Comparison of ENCODE assay signal across 34 mouse cellular contexts in the genomic region with DNA sequence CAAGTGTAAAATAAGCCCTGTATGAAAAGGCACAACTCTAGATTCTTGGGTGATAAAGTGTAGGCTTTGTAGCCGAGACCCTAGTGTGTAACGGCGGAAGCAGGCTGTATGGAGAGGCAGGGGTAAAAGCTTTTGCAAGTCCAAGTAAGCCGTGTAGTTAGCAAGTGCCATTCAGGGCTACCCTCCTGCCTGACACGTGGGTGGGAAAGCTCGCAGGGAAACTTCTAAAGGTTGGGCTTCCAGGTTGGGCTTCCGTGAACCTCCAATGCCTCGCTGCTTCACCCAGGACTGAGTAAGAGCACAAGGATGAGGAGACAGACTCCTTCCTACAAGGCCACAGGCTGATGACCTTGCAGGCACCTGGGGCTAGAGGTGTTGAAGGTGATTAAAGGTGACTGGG. TPM values are rescaled to one million over a fixed set of nuclear protein-coding genes. Genes with fewer than 3 reads are reported as not detected.
DNase-seq lines count a peak whose midpoint lies in the region; ATAC-seq and TF ChIP-seq lines count a peak whose summit lies in the region.
"Had no signal": no experiment of that assay in that cellular context is flagged by ENCODE, and none has a peak within 500 bp of the region (broad histone marks: within the 10 kb centered on the region; RNA-seq: fewer than 3 reads in every experiment).

No protein-coding gene starts in this region.

- no peaks in the 10 kb centered on the region for H3K27me3 ChIP-seq in limb, embryonic 12.5 days
- H3K27me3 ChIP-seq in limb, embryonic 10.5 days (ENCODE audit: low read depth, poor library complexity, severe bottlenecking), result no peaks in the 10 kb centered on the region
- no peaks in the 10 kb centered on the region for H3K27me3 ChIP-seq in intestine, postnatal 0 days (replicated peaks; ENCODE audit: control insufficient read depth, insufficient read depth, low read length)
- H3K27me3 ChIP-seq: embryonic facial prominence, embryonic 13.5 days had no signal

- 0 out of 2 replicates have a peak overlapping the region, but pooled peaks have one; percentile 26 for H3K27ac ChIP-seq in limb, embryonic 12.5 days
- H3K27ac ChIP-seq in limb, embryonic 10.5 days, result no peak overlapping the region
- peak overlapping the region; percentile 86 for H3K27ac ChIP-seq in intestine, postnatal 0 days (ENCODE audit: low read depth, low read length)
- H3K27ac ChIP-seq: embryonic facial prominence, embryonic 13.5 days; hindbrain, embryonic 13.5 days; midbrain, embryonic 13.5 days had no signal

- no peaks in the 10 kb centered on the region for H3K9me3 ChIP-seq in limb, embryonic 12.5 days
- H3K9me3 ChIP-seq in limb, embryonic 10.5 days (replicated peaks), result no peaks in the 10 kb centered on the region
- no peaks in the 10 kb centered on the region for H3K9me3 ChIP-seq in intestine, postnatal 0 days (ENCODE audit: control insufficient read depth)
- H3K9me3 ChIP-seq: embryonic facial prominence, embryonic 13.5 days; hindbrain, embryonic 13.5 days; midbrain, embryonic 13.5 days had no signal

- no peak for TF ChIP-seq CTCF in intestine, postnatal 0 days (IDR thresholded peaks at IDR 0.05; ENCODE audit: low read depth)

- DNase-seq in heart, adult 11 months, result peak; percentile 86
- no peak for DNase-seq in heart, adult 9 months (ENCODE audit: low spot score in 2 of 2)
- no peak for DNase-seq in limb, embryonic 10.5 days (ENCODE audit: low spot score)
- DNase-seq in ES-CJ7 (ENCODE audit: low read depth, low spot score), result peak; percentile 20
- no peak for DNase-seq in right cerebral cortex, adult 18-20 months
- no peak for DNase-seq in adrenal gland, postnatal 14 days
- DNase-seq: cerebellum, adult 11-12 months; cerebellum, postnatal 10 days; gastrocnemius, postnatal 14 days; heart, adult 18-20 months; heart, postnatal 36 days; layer of hippocampus, adult 9-11 months; lung, adult 18-20 months; right cerebral cortex, postnatal 14 days; spleen, adult 18-20 months; thymus, adult 18-20 months; thymus, postnatal 36 days had no signal

- peaks cover 24% of the 10 kb centered on the region for H3K4me1 ChIP-seq in limb, embryonic 12.5 days (replicated peaks)
- H3K4me1 ChIP-seq in limb, embryonic 10.5 days, result peaks cover 26% of the 10 kb centered on the region
- H3K4me1 ChIP-seq in intestine, postnatal 0 days (replicated peaks; ENCODE audit: control insufficient read depth, insufficient read depth, low read length), result peaks cover 10% of the 10 kb centered on the region; the same call in 1 of the 2 replicates
- H3K4me1 ChIP-seq: hindbrain, embryonic 13.5 days had no signal

- H3K4me2 ChIP-seq in limb, embryonic 12.5 days, result no peak overlapping the region
- 0 out of 2 replicates have a peak overlapping the region, but pooled peaks have one; percentile 69 for H3K4me2 ChIP-seq in intestine, postnatal 0 days (replicated peaks; ENCODE audit: low read depth)

- ATAC-seq in limb, embryonic 12.5 days (ENCODE audit: insufficient number of reproducible peaks, insufficient read depth, low FRiP score, low TSS enrichment, low read depth), result no peak
- ATAC-seq in intestine, postnatal 0 days, result no peak
- ATAC-seq: CD4-positive, CD25-positive, alpha-beta regulatory T cell, adult 4 months had no signal

- WGBS in limb, embryonic 12.5 days, result 66% methylated on average over 8 of the region's 8 CpGs
- 70% methylated on average over 8 of the region's 8 CpGs for WGBS in limb, embryonic 10.5 days
- WGBS in intestine, postnatal 0 days, result 58% methylated on average over 8 of the region's 8 CpGs

- no peak overlapping the region for H3K9ac ChIP-seq in limb, embryonic 12.5 days (replicated peaks)
- H3K9ac ChIP-seq in intestine, postnatal 0 days (ENCODE audit: low read depth, low read length), result no peak overlapping the region
- H3K9ac ChIP-seq: embryonic facial prominence, embryonic 13.5 days; hindbrain, embryonic 13.5 days; midbrain, embryonic 13.5 days had no signal

- peaks cover 14% of the 10 kb centered on the region; the same call in 1 of the 2 replicates for H3K36me3 ChIP-seq in limb, embryonic 12.5 days
- peaks cover 41% of the 10 kb centered on the region for H3K36me3 ChIP-seq in limb, embryonic 10.5 days
- H3K36me3 ChIP-seq in intestine, postnatal 0 days (ENCODE audit: control insufficient read depth, insufficient read depth), result no peaks in the 10 kb centered on the region
- H3K36me3 ChIP-seq: hindbrain, embryonic 13.5 days; midbrain, embryonic 13.5 days had no signal

- no peak overlapping the region for H3K4me3 ChIP-seq in limb, embryonic 12.5 days (replicated peaks)
- H3K4me3 ChIP-seq in limb, embryonic 10.5 days, result no peak overlapping the region
- no peak overlapping the region for H3K4me3 ChIP-seq in intestine, postnatal 0 days (ENCODE audit: low read depth, low read length)
- H3K4me3 ChIP-seq: hindbrain, embryonic 13.5 days; midbrain, embryonic 13.5 days had no signal

RNA-seq across cellular contexts. Expression of gene Net1, which starts 23.5 kb away (rescaled TPM):
- 130 and 136 TPM in 2 replicates for polyA plus RNA-seq in limb, embryonic 12.5 days (2016; fragmentation: Nextera tagmentation; extraction: Ambion mirVana)
- polyA plus RNA-seq in limb, embryonic 10.5 days (2016; fragmentation: Nextera tagmentation; extraction: Ambion mirVana), result 70.6 and 101 TPM in 2 replicates
- 106 and 109 TPM in 2 replicates for polyA plus RNA-seq in intestine, postnatal 0 days (2015; fragmentation: Nextera tagmentation; extraction: Ambion mirVana)
- 89.3 and 110 TPM in 2 replicates for total RNA-seq in adrenal gland, postnatal 14 days (2021)

RNA-seq across cellular contexts. Expression of gene Tubal3, which starts 23.5 kb away (rescaled TPM):
- polyA plus RNA-seq in limb, embryonic 12.5 days (2016; fragmentation: Nextera tagmentation; extraction: Ambion mirVana), result not detected in 2 replicates
- not detected in 2 replicates for polyA plus RNA-seq in limb, embryonic 10.5 days (2016; fragmentation: Nextera tagmentation; extraction: Ambion mirVana)
- polyA plus RNA-seq in intestine, postnatal 0 days (2015; fragmentation: Nextera tagmentation; extraction: Ambion mirVana), result 44.1 and 58.4 TPM in 2 replicates
- not detected in 2 replicates for total RNA-seq in adrenal gland, postnatal 14 days (2021)
- total RNA-seq: adrenal gland, adult 18-20 months; adrenal gland, postnatal 4 days; ES-E14; gastrocnemius, postnatal 14 days; heart, adult 18-20 months; heart, postnatal 36 days; left cerebral cortex, adult 18-20 months; left cerebral cortex, postnatal 36 days; liver, adult 2 months; megakaryocyte, adult 5-6 weeks had no signal
- polyA plus RNA-seq: embryonic facial prominence, embryonic 13.5 days; forebrain, embryonic 14.5 days; heart, embryonic 14.5 days; hindbrain, embryonic 13.5 days; liver, adult 2 months; midbrain, embryonic 13.5 days; neural tube, embryonic 11.5 days had no signal

RNA-seq across cellular contexts. Expression of gene Calm5, which starts 40.6 kb away (rescaled TPM):
- polyA plus RNA-seq in limb, embryonic 12.5 days (2016; fragmentation: Nextera tagmentation; extraction: Ambion mirVana), result not detected in 2 replicates
- not detected in 2 replicates for polyA plus RNA-seq in limb, embryonic 10.5 days (2016; fragmentation: Nextera tagmentation; extraction: Ambion mirVana)
- not detected in 2 replicates for polyA plus RNA-seq in intestine, postnatal 0 days (2015; fragmentation: Nextera tagmentation; extraction: Ambion mirVana)
- not detected in 2 replicates for total RNA-seq in adrenal gland, postnatal 14 days (2021)
- total RNA-seq: adrenal gland, adult 18-20 months; adrenal gland, postnatal 4 days; ES-E14; gastrocnemius, postnatal 14 days; heart, adult 18-20 months; heart, postnatal 36 days; left cerebral cortex, adult 18-20 months; left cerebral cortex, postnatal 36 days; liver, adult 2 months; megakaryocyte, adult 5-6 weeks had no signal
- polyA plus RNA-seq: CD4-positive, CD25-positive, alpha-beta regulatory T cell, adult 4 months; embryonic facial prominence, embryonic 13.5 days; forebrain, embryonic 14.5 days; heart, embryonic 14.5 days; hindbrain, embryonic 13.5 days; large intestine, adult 2 months; liver, adult 2 months; midbrain, embryonic 13.5 days; neural tube, embryonic 11.5 days had no signal

RNA-seq across cellular contexts. Expression of gene Ucn3, which starts 50.6 kb away (rescaled TPM):
- not detected in 2 replicates for polyA plus RNA-seq in limb, embryonic 12.5 days (2016; fragmentation: Nextera tagmentation; extraction: Ambion mirVana)
- 0.09 TPM in 1 of 2 replicates, not detected in the other for polyA plus RNA-seq in limb, embryonic 10.5 days (2016; fragmentation: Nextera tagmentation; extraction: Ambion mirVana)
- polyA plus RNA-seq in intestine, postnatal 0 days (2015; fragmentation: Nextera tagmentation; extraction: Ambion mirVana), result 0.43 and 0.51 TPM in 2 replicates
- total RNA-seq in adrenal gland, postnatal 14 days (2021), result not detected in 2 replicates
- total RNA-seq: adrenal gland, adult 18-20 months; ES-E14; gastrocnemius, postnatal 14 days; heart, adult 18-20 months; heart, postnatal 36 days; liver, adult 2 months; megakaryocyte, adult 5-6 weeks had no signal
- polyA plus RNA-seq: CD4-positive, CD25-positive, alpha-beta regulatory T cell, adult 4 months; embryonic facial prominence, embryonic 13.5 days; forebrain, embryonic 14.5 days; heart, embryonic 14.5 days; hindbrain, embryonic 13.5 days; liver, adult 2 months; midbrain, embryonic 13.5 days; neural tube, embryonic 11.5 days had no signal

RNA-seq across cellular contexts. Expression of gene Calm4, which starts 57.0 kb away (rescaled TPM):
- polyA plus RNA-seq in limb, embryonic 12.5 days (2016; fragmentation: Nextera tagmentation; extraction: Ambion mirVana), result not detected in 2 replicates
- polyA plus RNA-seq in limb, embryonic 10.5 days (2016; fragmentation: Nextera tagmentation; extraction: Ambion mirVana), result not detected in 2 replicates
- not detected in 2 replicates for polyA plus RNA-seq in intestine, postnatal 0 days (2015; fragmentation: Nextera tagmentation; extraction: Ambion mirVana)
- not detected in 2 replicates for total RNA-seq in adrenal gland, postnatal 14 days (2021)
- total RNA-seq: adrenal gland, adult 18-20 months; adrenal gland, postnatal 4 days; ES-E14; gastrocnemius, postnatal 14 days; heart, adult 18-20 months; heart, postnatal 36 days; left cerebral cortex, adult 18-20 months; left cerebral cortex, postnatal 36 days; liver, adult 2 months; megakaryocyte, adult 5-6 weeks had no signal
- polyA plus RNA-seq: CD4-positive, CD25-positive, alpha-beta regulatory T cell, adult 4 months; forebrain, embryonic 14.5 days; heart, embryonic 14.5 days; hindbrain, embryonic 13.5 days; large intestine, adult 2 months; liver, adult 2 months; midbrain, embryonic 13.5 days; neural tube, embryonic 11.5 days had no signal

Comparison
In these comparisons a context has a peak if more than half of its experiments do, and no peak if none do; other contexts are left out.
1. DNase-seq: peak in heart, adult 11 months (single experiment) and ES-CJ7 (single experiment); none in heart, adult 9 months (0 of 2), limb, embryonic 10.5 days (single experiment), right cerebral cortex, adult 18-20 months (single experiment) and adrenal gland, postnatal 14 days (single experiment).
2. RNA of gene Tubal3, which starts 23.5 kb away (polyA plus RNA-seq): 44.1 to 58.4 TPM in intestine, postnatal 0 days; not detected in limb, embryonic 10.5 days and not detected in limb, embryonic 12.5 days; every median in the first group is over 10 times any median in the second.